Mouse (Mus musculus) G1E (cell line): ENCODE measurements around the gene Nat8f1.
"Not testable (repeated sequence)": the region's sequence is repeated elsewhere in the genome, so short reads cannot be mapped to it uniquely, and the experiment has no call there.

Experiments
- CTCF ChIP-seq: IDR thresholded peaks from 2 replicates; pipeline ENCODE4 v1.5.1; 2012; ENCODE audit warnings: low read depth, low read length, inconsistent platforms, mixed read lengths
- GATA1 ChIP-seq: IDR thresholded peaks from 2 replicates; pipeline ENCODE4 v1.6.1; 2012; ENCODE audit warnings: borderline replicate concordance, low read length, inconsistent platforms, mixed read lengths
- TAL1 ChIP-seq: conservative IDR thresholded peaks from 2 replicates; pipeline ENCODE4 v1.6.1; 2012; ENCODE audit warnings: low read depth, low read length, inconsistent platforms, mixed read lengths

- not testable (repeated sequence) for TF ChIP-seq CTCF, GATA1, TAL1
Observed at GRCm38 (mm10) chr6:85918341-85918740, 2.9 kb upstream of the Nat8f1 start.
